Mouse (Mus musculus): ENCODE data around the gene Dctn5.

DNA sequence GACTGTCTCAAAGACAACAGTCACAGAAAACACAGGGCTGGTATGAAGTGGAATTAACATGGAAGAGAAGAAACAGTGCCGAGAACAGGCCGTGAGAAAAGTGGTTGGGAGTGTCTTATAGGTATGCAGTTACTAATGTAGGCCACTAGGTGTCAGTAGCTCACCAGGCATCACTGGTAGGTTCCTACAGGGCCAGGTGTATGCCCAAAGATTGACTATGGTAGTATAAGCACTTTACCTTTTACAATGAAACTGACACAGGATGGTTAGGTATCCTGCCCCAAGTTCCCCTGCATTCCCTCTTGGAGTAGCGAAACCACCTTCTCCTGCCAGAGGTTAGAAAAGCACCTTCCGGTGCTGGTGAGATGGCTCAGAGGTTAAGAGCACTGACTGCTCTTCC is 33.6 kb upstream of the Dctn5 start:
- TF ChIP-seq MYOG (IDR thresholded peaks at IDR 0.05; ENCODE audit: control insufficient read depth in 1 of 3, insufficient read depth in 1 of 3, insufficient read length in 2 of 3, low read depth in 2 of 3) (no peak), TCF3 (IDR thresholded peaks at IDR 0.05; ENCODE audit: insufficient read length, low read depth) (no peak), POLR2A (IDR thresholded peaks at IDR 0.05; ENCODE audit: insufficient read length, low read depth) (no peak)

All from myocyte (in vitro differentiated cells).